Mouse (Mus musculus): ENCODE measurements around the gene Chrng.

GRCm38 (mm10) chr1:87213735-87214704, 9.6 kb downstream of the Chrng start, which contains the start of gene Eif4e2:
- TF ChIP-seq CTCF (IDR thresholded peaks at IDR 0.05; ENCODE audit: low read depth) (peak; percentile 32; the same call in 1 of the 2 replicates), EP300 (optimal IDR thresholded peaks at IDR 0.05) (no peak)
